In the genomic region with DNA sequence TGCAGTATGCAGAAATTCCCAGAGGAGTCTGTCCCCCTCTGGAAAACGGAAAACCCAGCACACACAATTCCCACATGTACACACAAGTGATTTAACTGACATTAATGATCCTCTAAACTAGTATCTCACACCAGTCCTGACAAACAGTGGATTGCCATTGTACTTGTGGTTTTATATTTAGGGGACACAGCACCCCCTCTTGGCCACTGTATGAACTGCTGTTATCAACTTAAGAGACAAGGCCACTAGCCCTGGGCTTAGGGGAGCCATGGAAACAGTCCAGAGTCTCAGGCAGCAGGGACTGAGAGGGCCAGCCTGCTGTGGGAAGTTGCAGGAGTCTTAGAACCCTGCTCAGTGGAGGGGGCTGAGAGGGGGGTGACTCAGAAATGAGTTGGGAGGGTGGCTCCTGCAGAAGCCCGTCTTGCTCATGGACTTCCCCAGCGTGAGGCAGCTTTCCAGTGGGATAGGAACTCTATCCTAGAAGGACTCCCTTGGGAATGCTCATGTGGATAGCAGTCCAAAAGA, we compare ENCODE assay signal across 12 mouse cellular contexts. TPM values are rescaled to one million over a fixed set of nuclear protein-coding genes. Genes with fewer than 3 reads are reported as not detected.
DNase-seq lines count a peak whose midpoint lies in the region; ATAC-seq and TF ChIP-seq lines count a peak whose summit lies in the region.
"Had no signal": no experiment of that assay in that cellular context is flagged by ENCODE, and none has a peak within 500 bp of the region (broad histone marks: within the 10 kb centered on the region; RNA-seq: fewer than 3 reads in every experiment).

No protein-coding gene starts in this region.

- H3K4me2 ChIP-seq in heart, postnatal 0 days (ENCODE audit: low read depth, low read length) = no peak overlapping the region
- no peak overlapping the region for H3K4me2 ChIP-seq in midbrain, postnatal 0 days (ENCODE audit: low read depth, low read length, poor library complexity, severe bottlenecking)
- H3K4me2 ChIP-seq in midbrain, embryonic 16.5 days (ENCODE audit: low read length) = no peak overlapping the region
- H3K4me2 ChIP-seq: heart, embryonic 15.5 days had no signal

- no peaks in the 10 kb centered on the region for H3K9me3 ChIP-seq in heart, postnatal 0 days (replicated peaks; ENCODE audit: control insufficient read depth, low read length)
- no peaks in the 10 kb centered on the region for H3K9me3 ChIP-seq in midbrain, postnatal 0 days (ENCODE audit: low read length)
- H3K9me3 ChIP-seq in midbrain, embryonic 16.5 days (replicated peaks; ENCODE audit: control insufficient read depth, low read length, poor library complexity, severe bottlenecking) = no peaks in the 10 kb centered on the region
- H3K9me3 ChIP-seq: heart, embryonic 15.5 days had no signal

- TF ChIP-seq EP300 in heart, postnatal 0 days (IDR thresholded peaks at IDR 0.05; ENCODE audit: low read depth) = no peak

- H3K9ac ChIP-seq in heart, postnatal 0 days (replicated peaks; ENCODE audit: low read depth, low read length) = no peak overlapping the region
- no peak overlapping the region for H3K9ac ChIP-seq in midbrain, postnatal 0 days (replicated peaks; ENCODE audit: low read length, poor library complexity, severe bottlenecking)
- no peak overlapping the region for H3K9ac ChIP-seq in midbrain, embryonic 16.5 days (ENCODE audit: low read depth, low read length)
- H3K9ac ChIP-seq: heart, embryonic 15.5 days had no signal

- no peaks in the 10 kb centered on the region for H3K4me1 ChIP-seq in heart, postnatal 0 days (ENCODE audit: control insufficient read depth, insufficient read depth)
- no peaks in the 10 kb centered on the region for H3K4me1 ChIP-seq in midbrain, postnatal 0 days (ENCODE audit: insufficient read depth, low read length)
- no peaks in the 10 kb centered on the region for H3K4me1 ChIP-seq in midbrain, embryonic 16.5 days (ENCODE audit: control insufficient read depth, insufficient read depth, low read length)
- H3K4me1 ChIP-seq: heart, embryonic 15.5 days had no signal

- DNase-seq in heart, postnatal 0 days (ENCODE audit: low spot score) = no peak
- DNase-seq in heart, postnatal 25 days (ENCODE audit: low spot score) = no peak
- DNase-seq in midbrain, postnatal 0 days (ENCODE audit: low spot score) = no peak
- DNase-seq in embryo, embryonic 10 days (ENCODE audit: low spot score) = peak; percentile 25
- DNase-seq in thymus, postnatal 14 days = peak; percentile 23
- no peak for DNase-seq in gastrocnemius, postnatal 4 days (ENCODE audit: low spot score in 2 of 2)
- DNase-seq in left cerebral cortex, postnatal 14 days (ENCODE audit: low spot score in 2 of 2) = no peak

- WGBS in heart, postnatal 0 days = 61% methylated on average over 3 of the region's 3 CpGs
- 66% methylated on average over 3 of the region's 3 CpGs for WGBS in midbrain, postnatal 0 days
- WGBS in midbrain, embryonic 16.5 days = 67% methylated on average over 3 of the region's 3 CpGs

- ATAC-seq in heart, postnatal 0 days (ENCODE audit: insufficient read depth, low read depth) = no peak
- ATAC-seq in midbrain, postnatal 0 days (ENCODE audit: low FRiP score) = no peak
- no peak for ATAC-seq in midbrain, embryonic 16.5 days

- H3K4me3 ChIP-seq in heart, postnatal 0 days (ENCODE audit: low read depth, low read length) = no peak overlapping the region
- H3K4me3 ChIP-seq in midbrain, postnatal 0 days (ENCODE audit: low read depth, low read length) = no peak overlapping the region
- H3K4me3 ChIP-seq in midbrain, embryonic 16.5 days (ENCODE audit: low read depth, low read length) = no peak overlapping the region
- H3K4me3 ChIP-seq: heart, embryonic 15.5 days had no signal

- no peaks in the 10 kb centered on the region for H3K27me3 ChIP-seq in heart, postnatal 0 days (ENCODE audit: control insufficient read depth, insufficient read depth, low read length)
- H3K27me3 ChIP-seq in midbrain, postnatal 0 days (ENCODE audit: insufficient read depth, low read length) = no peaks in the 10 kb centered on the region
- H3K27me3 ChIP-seq in midbrain, embryonic 16.5 days (ENCODE audit: control insufficient read depth, insufficient read depth, low read depth, low read length) = no peaks in the 10 kb centered on the region
- H3K27me3 ChIP-seq: heart, embryonic 15.5 days had no signal

- H3K36me3 ChIP-seq in heart, postnatal 0 days (replicated peaks; ENCODE audit: control insufficient read depth, insufficient read depth, low read length) = no peaks in the 10 kb centered on the region
- no peaks in the 10 kb centered on the region for H3K36me3 ChIP-seq in midbrain, postnatal 0 days (ENCODE audit: insufficient read depth, low read length)
- no peaks in the 10 kb centered on the region for H3K36me3 ChIP-seq in midbrain, embryonic 16.5 days (ENCODE audit: control insufficient read depth, insufficient read depth, low read length)
- H3K36me3 ChIP-seq: heart, embryonic 15.5 days had no signal

- intact Hi-C loops in heart, postnatal 25 days (cut with DNase I) = no loop called here
- intact Hi-C loops in left cerebral cortex, postnatal 14 days (cut with DNase I) = no loop called here

- peak; percentile 27 for TF ChIP-seq CTCF in heart, postnatal 0 days (IDR thresholded peaks at IDR 0.05; ENCODE audit: low read depth)
- 0 out of 2 replicates have a peak, but pooled peaks have one; percentile 26 for TF ChIP-seq CTCF in midbrain, postnatal 0 days (IDR thresholded peaks at IDR 0.05)

- H3K27ac ChIP-seq in heart, postnatal 0 days (ENCODE audit: low read depth) = no peak overlapping the region
- H3K27ac ChIP-seq in midbrain, postnatal 0 days (ENCODE audit: low read depth, low read length) = no peak overlapping the region
- no peak overlapping the region for H3K27ac ChIP-seq in midbrain, embryonic 16.5 days (ENCODE audit: low read length)
- H3K27ac ChIP-seq: heart, embryonic 15.5 days; macrophage had no signal

RNA-seq across cellular contexts. Expression of gene Oas1h, which starts 4.2 kb away (rescaled TPM):
- not detected in 2 replicates for total RNA-seq in heart, postnatal 0 days (2014; rRNA removed; ENCODE audit: low replicate concordance)
- not detected in 2 replicates for polyA plus RNA-seq in heart, postnatal 0 days (2015; fragmentation: Nextera tagmentation; extraction: Ambion mirVana)
- total RNA-seq in heart, postnatal 25 days (2021) = not detected
- not detected in 2 replicates for total RNA-seq in midbrain, postnatal 0 days (2014; rRNA removed)
- not detected in 2 replicates for polyA plus RNA-seq in midbrain, postnatal 0 days (2015; fragmentation: Nextera tagmentation; extraction: Ambion mirVana)
- polyA plus RNA-seq in midbrain, embryonic 16.5 days (2015; fragmentation: Nextera tagmentation; extraction: Ambion mirVana) = not detected in 2 replicates
- total RNA-seq in gastrocnemius, postnatal 4 days (2021) = not detected
- not detected for total RNA-seq in left cerebral cortex, postnatal 14 days (2021)
- polyA plus RNA-seq: heart, embryonic 15.5 days; macrophage; stomach, embryonic 16.5 days had no signal

RNA-seq across cellular contexts. Expression of gene Oas1f, which starts 18.2 kb away (rescaled TPM):
- total RNA-seq in heart, postnatal 0 days (2014; rRNA removed; ENCODE audit: low replicate concordance) = not detected in 2 replicates
- not detected in 2 replicates for polyA plus RNA-seq in heart, postnatal 0 days (2015; fragmentation: Nextera tagmentation; extraction: Ambion mirVana)
- not detected for total RNA-seq in heart, postnatal 25 days (2021)
- not detected in 2 replicates for total RNA-seq in midbrain, postnatal 0 days (2014; rRNA removed)
- not detected in 2 replicates for polyA plus RNA-seq in midbrain, postnatal 0 days (2015; fragmentation: Nextera tagmentation; extraction: Ambion mirVana)
- not detected in 2 replicates for polyA plus RNA-seq in midbrain, embryonic 16.5 days (2015; fragmentation: Nextera tagmentation; extraction: Ambion mirVana)
- not detected for total RNA-seq in gastrocnemius, postnatal 4 days (2021)
- total RNA-seq in left cerebral cortex, postnatal 14 days (2021) = not detected
- total RNA-seq: adrenal gland, postnatal 4 days had no signal
- polyA plus RNA-seq: heart, embryonic 15.5 days; macrophage; stomach, embryonic 16.5 days had no signal

RNA-seq across cellular contexts. Expression of gene Oas1g, which starts 22.0 kb away (rescaled TPM):
- 0.73 and 4.5 TPM in 2 replicates for total RNA-seq in heart, postnatal 0 days (2014; rRNA removed; ENCODE audit: low replicate concordance)
- 0.52 TPM in 2 replicates for polyA plus RNA-seq in heart, postnatal 0 days (2015; fragmentation: Nextera tagmentation; extraction: Ambion mirVana)
- total RNA-seq in heart, postnatal 25 days (2021) = under 1 TPM in 1 of 2 experiments, not detected in 1; 0.25 TPM
- total RNA-seq in midbrain, postnatal 0 days (2014; rRNA removed) = 0.52 and 1.2 TPM in 2 replicates
- polyA plus RNA-seq in midbrain, postnatal 0 days (2015; fragmentation: Nextera tagmentation; extraction: Ambion mirVana) = 0.26 and 0.28 TPM in 2 replicates
- polyA plus RNA-seq in midbrain, embryonic 16.5 days (2015; fragmentation: Nextera tagmentation; extraction: Ambion mirVana) = not detected in 2 replicates
- not detected for total RNA-seq in gastrocnemius, postnatal 4 days (2021)
- total RNA-seq in left cerebral cortex, postnatal 14 days (2021) = not detected

RNA-seq across cellular contexts. Expression of gene Oas1a, which starts 41.9 kb away (rescaled TPM):
- total RNA-seq in heart, postnatal 0 days (2014; rRNA removed; ENCODE audit: low replicate concordance) = 1.5 and 5.8 TPM in 2 replicates
- polyA plus RNA-seq in heart, postnatal 0 days (2015; fragmentation: Nextera tagmentation; extraction: Ambion mirVana) = 1.9 and 2.0 TPM in 2 replicates
- 1 to 10 TPM in 1 of 2 experiments, under 1 TPM in 1; 0.34 to 1.0 TPM for total RNA-seq in heart, postnatal 25 days (2021)
- 0.28 and 1.8 TPM in 2 replicates for total RNA-seq in midbrain, postnatal 0 days (2014; rRNA removed)
- 1.2 and 1.6 TPM in 2 replicates for polyA plus RNA-seq in midbrain, postnatal 0 days (2015; fragmentation: Nextera tagmentation; extraction: Ambion mirVana)
- 0.46 and 0.84 TPM in 2 replicates for polyA plus RNA-seq in midbrain, embryonic 16.5 days (2015; fragmentation: Nextera tagmentation; extraction: Ambion mirVana)
- under 1 TPM; 0.22 to 0.36 TPM for total RNA-seq in gastrocnemius, postnatal 4 days (2021)
- total RNA-seq in left cerebral cortex, postnatal 14 days (2021) = under 1 TPM; 0.37 to 0.40 TPM

RNA-seq across cellular contexts. Expression of gene Oas1d, which starts 48.9 kb away (rescaled TPM):
- not detected in 2 replicates for total RNA-seq in heart, postnatal 0 days (2014; rRNA removed; ENCODE audit: low replicate concordance)
- not detected in 2 replicates for polyA plus RNA-seq in heart, postnatal 0 days (2015; fragmentation: Nextera tagmentation; extraction: Ambion mirVana)
- not detected for total RNA-seq in heart, postnatal 25 days (2021)
- 0.22 TPM in 1 of 2 replicates, not detected in the other for total RNA-seq in midbrain, postnatal 0 days (2014; rRNA removed)
- 0.39 and 0.78 TPM in 2 replicates for polyA plus RNA-seq in midbrain, postnatal 0 days (2015; fragmentation: Nextera tagmentation; extraction: Ambion mirVana)
- 0.16 and 0.23 TPM in 2 replicates for polyA plus RNA-seq in midbrain, embryonic 16.5 days (2015; fragmentation: Nextera tagmentation; extraction: Ambion mirVana)
- total RNA-seq in gastrocnemius, postnatal 4 days (2021) = not detected
- total RNA-seq in left cerebral cortex, postnatal 14 days (2021) = not detected
- total RNA-seq: adrenal gland, postnatal 4 days had no signal
- polyA plus RNA-seq: heart, embryonic 15.5 days; macrophage; stomach, embryonic 16.5 days had no signal

Comparison
In these comparisons a context has a peak if more than half of its experiments do, and no peak if none do; other contexts are left out.
1. DNase-seq: peak in embryo, embryonic 10 days (single experiment) and thymus, postnatal 14 days (single experiment); none in heart, postnatal 0 days (single experiment), heart, postnatal 25 days (single experiment), midbrain, postnatal 0 days (single experiment), gastrocnemius, postnatal 4 days (0 of 2) and left cerebral cortex, postnatal 14 days (0 of 2).